Mouse (Mus musculus) gastrocnemius, postnatal 25 days (tissue): ENCODE data around the gene Klhl31. TPM values are rescaled to one million over a fixed set of nuclear protein-coding genes. Genes with fewer than 3 reads are reported as not detected.

Experiments used
- DNase-seq: peaks from one replicate; pipeline ENCODE4 v3.0.0; 2022
- total RNA-seq, 2 experiments: library from RNA; stranded (reverse); gene quantifications; 1 replicate in 1 of 2; 2 replicates in 1 of 2; pipeline ENCODE4 v1.2.3; 2021

Gene Klhl31
- total RNA-seq, 2 experiments from 2014 or later, result 393 to 551 TPM

GRCm38 (mm10) chr9:77623318-77624050, 12.8 kb upstream of the Klhl31 start:
- DNase-seq, result no peak

DNA sequence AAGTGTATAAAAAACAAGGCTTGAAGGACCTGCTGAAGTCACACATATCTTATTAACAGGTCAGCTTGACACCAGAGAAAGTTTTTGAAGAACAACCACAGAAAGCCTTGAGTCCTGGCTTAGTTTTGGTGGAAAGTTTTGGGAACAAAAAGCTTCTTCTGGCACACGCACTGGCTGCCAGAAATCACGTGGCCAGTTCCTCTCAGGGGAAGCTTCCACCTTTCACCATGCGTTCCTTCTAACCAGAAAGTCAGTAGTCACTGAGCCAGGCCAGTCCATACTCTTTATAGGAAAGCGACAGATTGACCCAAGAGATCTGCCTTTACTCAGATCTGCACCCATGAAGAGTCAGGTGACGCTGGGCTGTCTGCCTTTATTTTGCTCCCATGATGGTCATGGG, 12.1 kb upstream of the Klhl31 start:
- no peak for DNase-seq

DNA sequence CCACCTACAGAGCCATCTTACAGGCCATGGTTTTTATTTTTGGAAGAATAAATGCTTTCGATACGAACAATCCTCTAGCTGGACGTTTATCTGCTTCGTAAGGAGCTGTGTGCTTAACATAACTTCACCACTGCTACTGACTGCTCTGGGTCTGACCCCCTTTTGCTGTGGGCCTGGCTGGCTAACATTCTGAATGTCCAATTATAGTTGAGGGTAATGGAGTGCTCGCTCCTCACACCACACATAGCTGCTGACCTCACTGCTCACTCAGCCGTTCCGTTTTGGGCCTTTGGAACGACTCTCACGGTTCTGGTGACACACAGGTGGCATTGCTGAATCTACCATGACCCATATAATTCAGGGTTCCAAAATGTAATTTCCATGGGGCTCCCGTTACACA, 7.6 kb upstream of the Klhl31 start:
- peak; percentile 71 for DNase-seq

DNA sequence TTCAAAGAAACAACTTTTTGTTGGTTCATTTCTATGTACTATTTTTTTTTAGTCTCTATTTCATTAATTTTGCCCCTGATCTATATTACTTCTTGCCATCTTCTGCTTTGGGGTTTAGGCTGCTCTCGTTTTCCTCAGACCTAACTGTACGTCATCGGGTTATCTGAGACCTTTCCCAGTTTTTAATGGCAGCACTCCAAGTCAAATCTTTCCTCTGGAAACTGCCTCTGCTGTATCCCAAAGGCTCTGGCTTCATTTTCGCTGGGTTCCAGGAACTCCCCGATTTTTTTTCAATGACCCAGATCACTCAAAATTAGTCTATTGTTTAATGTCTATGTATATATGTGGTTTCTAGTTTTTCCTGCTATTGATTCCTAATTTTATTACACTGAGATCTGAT, 6.6 kb upstream of the Klhl31 start:
- DNase-seq, result no peak

DNA sequence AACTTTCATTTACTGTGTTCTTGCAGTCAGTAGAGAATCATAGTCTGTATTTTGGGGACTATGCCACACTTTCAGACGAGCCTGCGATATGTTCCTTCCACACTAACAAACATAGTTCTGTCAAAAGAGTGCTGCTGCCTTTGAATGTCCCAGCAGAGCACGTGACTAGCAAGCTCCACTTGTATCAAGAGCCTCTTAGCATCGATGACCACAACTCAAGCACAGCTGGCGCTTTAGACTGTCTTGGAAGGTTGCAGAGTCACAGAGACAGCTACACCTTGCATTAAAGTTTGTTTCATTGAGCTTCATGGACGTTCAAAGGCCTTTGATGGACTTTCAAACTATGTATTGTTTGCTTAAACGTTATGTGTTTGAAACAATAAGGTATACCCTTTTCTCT, 5.5 kb upstream of the Klhl31 start:
- DNase-seq, result no peak

GRCm38 (mm10) chr9:77632432-77632831, 3.9 kb upstream of the Klhl31 start:
- no peak for DNase-seq

- DNase-seq, result no peak
Observed at GRCm38 (mm10) chr9:77636003-77636402, 297 bp upstream of the Klhl31 start.

- DNase-seq, result peak; percentile 70
Observed at GRCm38 (mm10) chr9:77637357-77637756, 1.1 kb downstream of the Klhl31 start.

DNA sequence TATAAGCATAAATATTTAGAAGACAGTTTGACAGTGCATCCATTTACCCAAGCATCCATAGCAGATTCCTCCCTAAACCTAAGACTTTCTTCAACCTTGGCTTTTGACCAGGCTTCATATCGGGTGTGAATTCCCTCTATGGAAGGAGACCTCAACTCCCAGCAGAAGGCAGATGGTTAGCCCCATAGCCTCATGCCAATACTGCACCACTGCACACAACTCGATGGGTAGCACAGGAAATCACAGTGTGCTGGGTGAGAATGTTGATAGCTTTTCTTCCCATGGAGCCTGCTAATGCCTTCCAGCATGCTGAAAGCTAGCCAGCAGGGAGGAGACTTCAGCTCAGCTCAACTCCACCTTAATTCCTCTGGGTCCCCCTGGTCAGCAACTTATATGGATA, 8.9 kb downstream of the Klhl31 start:
- no peak for DNase-seq

DNA sequence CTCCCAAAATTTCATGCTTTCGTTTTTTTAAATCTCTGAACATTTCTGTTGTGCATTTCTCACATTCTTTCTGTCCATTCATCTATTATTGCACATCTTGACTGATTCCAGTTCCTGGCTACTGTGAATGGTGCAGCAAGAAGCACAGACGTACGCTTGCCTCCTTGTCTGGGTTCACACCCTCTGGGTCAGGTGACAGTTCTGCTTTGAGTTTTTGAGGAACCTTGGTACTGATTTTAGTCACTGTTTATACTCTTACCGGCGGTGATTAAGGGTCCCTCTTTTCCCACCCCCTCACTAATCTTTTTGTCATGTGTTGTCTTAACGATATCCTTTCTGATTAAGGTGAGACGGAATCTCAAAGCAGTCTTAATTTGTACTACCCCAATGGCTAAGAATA, 15.5 kb downstream of the Klhl31 start:
- no peak for DNase-seq

- DNase-seq, result no peak
Observed at GRCm38 (mm10) chr9:77653907-77654306, 17.6 kb downstream of the Klhl31 start.

- DNase-seq, result no peak
Observed at GRCm38 (mm10) chr9:77655181-77655934, 19.1 kb downstream of the Klhl31 start.

GRCm38 (mm10) chr9:77655935-77656288, 19.6 kb downstream of the Klhl31 start:
- DNase-seq, result no peak

- DNase-seq, result no peak
Observed at GRCm38 (mm10) chr9:77662917-77663316, 26.6 kb downstream of the Klhl31 start.

DNA sequence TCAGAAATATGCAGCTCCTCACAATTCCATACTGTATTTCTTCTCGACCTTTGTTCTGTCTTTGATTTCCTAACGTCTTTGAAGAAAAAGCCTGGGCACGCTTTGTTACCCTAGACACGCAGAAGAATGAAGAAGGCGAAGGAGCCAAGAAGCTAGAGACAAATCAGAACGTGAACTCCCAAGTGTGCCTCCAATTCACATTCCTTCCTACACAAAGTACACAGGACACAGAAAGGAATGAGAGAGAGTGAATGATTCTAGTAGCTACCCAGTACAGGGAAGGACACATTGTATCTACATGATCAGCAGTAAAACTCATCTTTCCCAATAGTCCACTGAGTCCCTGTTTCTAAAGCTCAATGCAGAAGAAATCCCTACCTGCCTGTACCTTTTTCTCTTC, 33.8 kb downstream of the Klhl31 start:
- no peak for DNase-seq

GRCm38 (mm10) chr9:77671004-77671403, 34.7 kb downstream of the Klhl31 start:
- DNase-seq, result no peak

- no peak for DNase-seq
Observed at GRCm38 (mm10) chr9:77673218-77673617, 36.9 kb downstream of the Klhl31 start.

GRCm38 (mm10) chr9:77673986-77674385, 37.7 kb downstream of the Klhl31 start:
- no peak for DNase-seq

DNA sequence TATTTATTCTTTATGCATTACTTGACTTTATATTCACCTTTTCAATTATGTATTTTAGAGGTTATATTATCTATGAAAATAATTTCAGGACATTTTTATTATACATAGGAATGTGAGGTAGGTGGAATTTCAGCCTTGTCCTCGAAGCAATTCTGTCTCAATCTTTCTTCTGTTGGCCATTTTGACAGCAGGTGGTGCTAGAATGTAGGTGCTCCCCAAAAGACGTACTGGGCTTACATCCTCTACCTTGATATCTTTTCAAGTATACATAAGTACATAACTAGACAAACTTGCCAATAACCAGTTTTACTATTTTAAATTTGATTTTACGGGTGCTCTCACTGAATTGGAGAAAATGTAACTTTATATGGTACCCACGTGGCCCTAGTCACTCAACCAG, 48.6 kb downstream of the Klhl31 start:
- DNase-seq, result no peak

GRCm38 (mm10) chr9:77685825-77686500, 49.7 kb downstream of the Klhl31 start:
- DNase-seq, result no peak

DNA sequence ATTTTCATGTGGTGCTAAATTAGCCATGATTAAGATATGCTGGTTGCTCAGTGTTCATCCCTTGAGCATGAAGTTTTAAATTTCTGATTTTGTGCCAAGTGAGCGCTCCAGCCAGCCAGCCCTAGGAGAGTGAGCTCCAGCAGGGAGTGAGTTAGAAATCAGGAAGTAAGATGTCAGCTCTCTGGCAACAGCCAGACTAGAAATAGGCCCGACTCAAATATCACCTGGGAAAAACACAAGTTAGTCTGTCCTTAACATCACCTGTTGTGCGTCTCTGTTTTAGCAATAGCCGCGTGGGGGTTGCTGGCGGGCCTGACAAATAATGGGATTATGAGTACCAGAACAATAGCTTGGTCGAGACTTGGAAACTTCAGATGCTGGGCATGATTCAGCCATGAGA, 56.4 kb downstream of the Klhl31 start:
- DNase-seq, result no peak

GRCm38 (mm10) chr9:77693405-77693804, 57.1 kb downstream of the Klhl31 start:
- DNase-seq, result no peak

GRCm38 (mm10) chr9:77695586-77695985, 59.3 kb downstream of the Klhl31 start:
- no peak for DNase-seq
